Mouse (Mus musculus) Patski (cell line): ENCODE results near the gene Hmga1. TPM values are rescaled to one million over a fixed set of nuclear protein-coding genes. Genes with fewer than 3 reads are reported as not detected.
A peak's percentile ranks its signal among the peaks of the same experiment; 100 is the strongest.

Source experiments
- ATAC-seq: fragments of 100-300 bp; one replicate; pipeline ENCODE4 v1.8.0; 2021
- CTCF ChIA-PET: fragments of 350-600 bp; sonication (Branson Sonifier 250); formaldehyde crosslinking; loops from one replicate; lab custom pipeline; 2022; ENCODE audit warnings: inconsistent platforms; lab: Charles Lee
- POLR2A ChIA-PET: fragments of 350-600 bp; sonication (Branson Sonifier 250); formaldehyde crosslinking; loops from one replicate; lab custom pipeline; 2022; ENCODE audit warnings: antibody characterized with exemption, inconsistent platforms; lab: Charles Lee
- DNase-seq: peaks from one replicate; pipeline ENCODE4 v3.0.0-alpha.2; 2011; ENCODE audit warnings: low read depth, low spot score
- H3K27me3 ChIP-seq: fragments of 371-371 bp; one replicate; pipeline ENCODE4 v1.5.1; 2021
- CTCF ChIP-seq: fragments of 100-300 bp; IDR thresholded peaks from one replicate; pipeline ENCODE4 v1.5.1; 2021
- in situ Hi-C: fragments of 300-500 bp; cut with MboI; formaldehyde crosslinking; loops from 3 replicates; pipeline ENCODE4 v1.11.1; 2018; ENCODE audit warnings: low pct_unique_long_range_greater_than_20kb, mixed read lengths
- polyA plus RNA-seq: library from polyadenylated mRNA; unstranded; gene quantifications from one replicate; pipeline ENCODE4 v1.2.3, GENCODE M21; 2021

Hmga1 gene
- polyA plus RNA-seq, 1 experiment from 2014 or later: 32.2 TPM

DNA sequence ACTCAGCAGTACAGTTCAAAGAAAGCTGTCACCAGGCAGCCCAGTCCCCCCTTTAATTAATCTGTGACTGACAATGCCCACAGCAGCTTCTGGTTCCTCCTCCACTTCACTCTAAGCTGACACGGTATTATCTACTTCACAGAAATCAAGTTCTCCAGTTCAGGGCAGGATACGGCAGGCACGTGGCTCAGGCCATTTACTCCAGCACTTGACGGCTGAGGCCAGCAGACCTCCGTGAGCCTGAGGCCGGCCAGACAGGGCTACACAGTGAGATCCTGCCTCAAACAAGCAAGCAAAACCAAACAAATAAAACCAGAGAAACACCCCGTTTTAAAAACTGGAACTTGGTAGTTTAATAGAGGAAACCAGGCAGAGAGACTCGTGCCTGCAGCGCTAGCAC, 30.4 kb downstream of the Hmga1 start:
- POLR2A ChIA-PET: no interaction called here
- DNase-seq: no peak
- no peak for TF ChIP-seq CTCF
- in situ Hi-C loops: no loop called here
- no peak for ATAC-seq
- no peaks in the 10 kb centered on the region for H3K27me3 ChIP-seq
- CTCF ChIA-PET: no interaction called here

DNA sequence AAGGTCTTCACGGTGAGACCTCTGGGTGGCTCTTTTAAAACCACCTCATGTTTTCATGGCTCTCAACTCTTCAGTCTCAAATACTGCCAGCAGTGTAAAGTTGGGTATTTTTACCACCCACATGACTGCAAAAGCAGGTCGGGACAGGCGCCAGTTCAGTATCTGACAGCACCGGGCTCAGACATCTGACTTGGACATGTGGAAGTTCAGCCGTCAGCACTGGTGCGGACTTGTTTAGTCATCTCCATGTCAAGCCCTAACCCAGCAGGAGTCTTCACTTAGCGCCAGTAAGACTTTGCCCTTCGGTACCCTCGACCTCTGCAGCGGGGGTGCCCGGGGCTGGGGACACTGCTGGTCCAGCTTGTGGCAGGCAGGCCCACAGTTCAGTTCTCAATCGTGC, 31.0 kb downstream of the Hmga1 start:
- no peak for TF ChIP-seq CTCF
- POLR2A ChIA-PET: no interaction called here
- no peaks in the 10 kb centered on the region for H3K27me3 ChIP-seq
- in situ Hi-C loops: no loop called here
- CTCF ChIA-PET: no interaction called here
- DNase-seq: no peak
- ATAC-seq: no peak

DNA sequence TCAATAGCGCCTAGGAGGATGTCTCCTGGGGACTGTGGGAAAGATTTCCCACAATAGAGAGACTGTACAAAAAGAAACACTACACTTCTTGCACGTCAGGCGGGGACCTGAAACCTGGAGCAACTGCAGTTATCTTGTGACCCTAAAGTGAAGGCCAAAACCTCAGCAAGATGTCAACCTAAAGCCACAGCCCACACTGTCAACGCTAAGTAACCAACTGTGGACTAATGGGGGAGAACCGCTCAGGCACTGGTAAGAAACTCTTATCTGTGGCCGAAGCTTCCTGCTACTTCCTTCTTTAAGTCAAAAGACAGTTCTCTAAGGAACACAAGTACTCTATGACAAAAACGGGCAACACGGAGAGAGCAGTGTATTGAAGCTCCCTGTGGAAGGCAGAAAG, 31.9 kb downstream of the Hmga1 start:
- POLR2A ChIA-PET: no interaction called here
- CTCF ChIA-PET: no interaction called here
- H3K27me3 ChIP-seq: no peaks in the 10 kb centered on the region
- DNase-seq (no peak), ATAC-seq (no peak)
- no peak for TF ChIP-seq CTCF
- in situ Hi-C loops: no loop called here

DNA sequence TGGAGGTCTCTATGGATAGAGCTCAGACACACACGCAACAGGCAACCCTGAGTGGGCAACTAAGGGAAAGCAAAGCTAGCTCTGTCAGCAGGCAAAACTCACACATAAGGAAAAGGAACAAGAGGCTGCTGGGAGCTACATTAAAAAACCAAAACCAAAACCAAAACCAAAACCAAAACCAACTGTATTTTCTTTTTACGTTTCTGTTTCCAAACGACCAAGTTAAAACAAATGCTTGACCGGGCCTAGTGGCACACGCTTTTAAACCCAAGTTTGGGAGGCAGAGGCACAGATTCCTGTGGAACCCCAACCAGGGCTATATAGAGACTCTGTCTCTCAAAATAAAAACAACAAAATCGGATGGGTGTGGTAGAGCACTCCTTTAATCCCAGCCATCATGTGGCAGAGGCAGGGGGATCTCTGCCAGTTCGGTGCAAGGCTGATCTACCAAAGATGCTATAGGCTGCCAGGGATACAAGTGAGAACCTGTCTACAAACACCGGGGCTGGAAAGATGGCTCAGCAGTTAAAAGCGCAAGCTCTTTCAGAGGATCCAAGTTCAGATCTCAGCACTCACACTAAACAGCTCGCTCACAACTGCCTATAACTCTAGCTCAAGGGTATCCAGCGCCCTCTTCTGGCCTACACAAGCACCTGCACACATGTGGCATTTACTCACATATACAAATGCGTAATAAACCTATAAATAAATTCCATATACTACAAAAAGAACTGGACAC, 35.7 kb downstream of the Hmga1 start:
- ChIA-PET CTCF (interaction anchor here (1.1 kb wide), 1 partner anchor 15 kb away, joined by 3 read pairs; no protein-coding TSS in a partner anchor), POLR2A (interaction anchor here (1.0 kb wide), 1 partner anchor 13 kb away, joined by 3 read pairs; no protein-coding TSS in a partner anchor)
- ATAC-seq: no peak
- TF ChIP-seq CTCF: no peak
- no peak for DNase-seq
- no peaks in the 10 kb centered on the region for H3K27me3 ChIP-seq
- in situ Hi-C loops: no loop called here

DNA sequence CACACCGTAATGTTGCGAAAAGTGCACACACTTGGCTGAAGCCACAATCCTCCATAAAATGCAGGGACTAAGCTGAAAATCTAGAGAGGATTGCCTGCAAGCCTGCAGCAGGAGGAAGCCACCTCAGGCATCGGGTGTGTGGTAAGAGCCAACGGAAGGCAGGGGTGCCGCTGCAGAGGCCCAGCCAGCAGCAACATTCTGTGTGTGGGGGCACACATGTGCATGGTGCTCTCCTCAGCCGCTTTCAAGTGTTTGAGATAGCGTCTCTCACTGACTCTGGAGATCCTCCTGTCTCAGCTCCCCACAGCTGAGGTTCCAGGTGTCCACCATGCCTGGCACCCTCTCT, 36.2 kb downstream of the Hmga1 start:
- ChIA-PET POLR2A (interaction anchor here (1.0 kb wide), 1 partner anchor 14 kb away, joined by 3 read pairs; no protein-coding TSS in a partner anchor), CTCF (interaction anchor here (0.8 to 1.1 kb wide), 2 partner anchors 15 to 31 kb away, joined by 3 to 4 read pairs; partner anchors contain the start of gene Nudt3)
- DNase-seq (no peak), ATAC-seq (no peak)
- H3K27me3 ChIP-seq: no peaks in the 10 kb centered on the region
- in situ Hi-C loops: no loop called here
- no peak for TF ChIP-seq CTCF

DNA sequence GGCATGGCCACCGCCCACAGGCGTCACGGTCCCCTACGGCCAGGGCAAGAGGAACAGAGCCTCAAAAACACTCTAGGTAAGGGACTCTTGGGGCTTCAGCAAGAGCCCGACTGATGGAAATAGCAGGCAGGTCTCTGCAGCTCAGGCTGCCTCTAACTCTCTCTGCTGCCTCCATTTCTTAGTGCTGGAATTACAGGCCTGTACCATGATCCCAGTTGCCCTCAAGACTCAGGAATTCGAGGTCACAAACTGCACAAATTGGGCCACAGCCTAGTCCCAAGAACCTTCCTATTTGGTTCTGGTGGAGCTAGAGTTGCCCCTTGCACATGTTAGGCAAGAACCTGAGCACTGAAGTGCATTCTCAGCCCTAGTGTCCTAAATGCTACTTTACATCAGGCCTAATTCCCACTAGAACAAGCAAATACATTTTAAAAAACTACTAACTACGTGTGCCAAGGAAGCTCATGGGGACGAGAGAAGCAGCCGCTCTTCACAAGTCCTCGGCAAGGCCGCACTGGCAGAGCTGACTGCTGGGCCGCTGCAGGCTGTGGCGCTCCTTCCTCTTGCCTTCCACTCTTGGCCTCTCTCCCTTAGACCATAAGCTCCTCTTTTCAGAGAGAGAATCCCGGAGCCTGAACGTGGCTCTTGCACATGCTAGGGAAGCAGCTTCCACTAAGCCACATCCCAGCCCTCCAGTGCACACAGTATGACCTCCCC, 39.5 kb downstream of the Hmga1 start:
- ATAC-seq: no peak
- TF ChIP-seq CTCF: no peak
- no peaks in the 10 kb centered on the region for H3K27me3 ChIP-seq
- ChIA-PET CTCF (interaction anchor here (1.0 kb wide), 1 partner anchor 19 kb away, joined by 3 read pairs; no protein-coding TSS in a partner anchor), POLR2A (no interaction called here)
- no peak for DNase-seq
- in situ Hi-C loops: no loop called here

DNA sequence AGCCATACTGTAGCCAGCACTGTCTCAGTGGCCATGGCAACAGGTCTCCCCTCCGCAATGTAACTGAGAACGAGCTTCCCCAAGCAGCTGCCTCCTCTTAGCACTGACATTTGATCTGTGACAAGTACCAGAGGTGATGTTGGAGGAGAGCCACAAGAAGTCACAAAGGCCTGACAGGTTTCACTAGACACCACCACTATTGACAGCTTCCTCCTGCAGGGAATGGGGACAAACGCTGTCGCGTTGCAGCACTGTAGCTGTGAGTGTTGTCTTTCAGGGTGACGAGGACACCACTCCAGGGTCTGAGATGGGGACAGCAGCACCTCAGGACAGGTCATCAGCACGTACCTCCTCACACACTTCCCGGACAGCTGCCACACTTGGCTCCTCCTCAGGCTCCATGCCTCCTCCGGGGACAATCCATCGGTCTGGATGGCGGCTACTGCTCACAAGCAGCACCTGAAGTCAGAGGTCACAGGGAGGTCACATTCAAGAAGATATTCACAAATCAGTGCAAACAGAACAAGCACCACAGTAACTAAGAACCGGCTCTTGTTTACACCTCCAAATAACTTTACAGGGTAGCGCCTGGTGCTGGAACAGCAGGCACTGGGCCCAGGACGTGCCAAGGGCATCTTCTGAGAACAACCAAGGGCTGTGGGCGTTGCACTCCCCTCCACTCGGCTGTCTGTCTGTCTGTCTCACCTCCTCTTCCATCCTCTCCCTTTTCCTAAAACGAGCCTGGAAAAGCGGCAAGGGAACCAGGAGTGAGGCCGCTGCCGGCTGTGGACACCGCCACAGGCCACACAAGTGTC, 40.3 kb downstream of the Hmga1 start:
- ATAC-seq (no peak), DNase-seq (no peak)
- no peak for TF ChIP-seq CTCF
- ChIA-PET CTCF (interaction anchor here (1.0 kb wide), 1 partner anchor 20 kb away, joined by 3 read pairs; no protein-coding TSS in a partner anchor), POLR2A (no interaction called here)
- in situ Hi-C loops: no loop called here
- no peaks in the 10 kb centered on the region for H3K27me3 ChIP-seq

DNA sequence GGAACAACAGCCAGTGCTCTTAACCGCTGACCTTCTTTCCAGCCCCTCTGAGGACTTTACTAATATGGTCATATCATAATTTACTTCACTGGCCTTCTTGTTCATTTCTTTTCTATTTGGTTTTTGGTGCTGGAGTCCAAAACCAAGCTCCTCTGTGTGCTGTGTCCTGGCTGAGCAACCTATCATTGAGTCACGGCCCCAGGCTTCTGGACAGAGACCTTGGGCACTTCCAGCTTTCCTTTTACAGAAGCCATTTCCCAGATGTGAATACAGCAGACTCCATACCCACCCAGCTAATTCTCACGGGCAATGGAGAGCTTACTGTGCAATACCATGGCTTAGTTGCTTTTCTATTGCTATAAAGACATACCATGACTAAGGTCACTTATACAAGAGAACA, 44.0 kb downstream of the Hmga1 start:
- in situ Hi-C loops: no loop called here
- no peak for ATAC-seq
- no peak for TF ChIP-seq CTCF
- H3K27me3 ChIP-seq: no peaks in the 10 kb centered on the region
- POLR2A ChIA-PET: no interaction called here
- no peak for DNase-seq
- CTCF ChIA-PET: interaction anchor here (1.2 kb wide), 1 partner anchor 10 kb away, joined by 4 read pairs; no protein-coding TSS in a partner anchor

DNA sequence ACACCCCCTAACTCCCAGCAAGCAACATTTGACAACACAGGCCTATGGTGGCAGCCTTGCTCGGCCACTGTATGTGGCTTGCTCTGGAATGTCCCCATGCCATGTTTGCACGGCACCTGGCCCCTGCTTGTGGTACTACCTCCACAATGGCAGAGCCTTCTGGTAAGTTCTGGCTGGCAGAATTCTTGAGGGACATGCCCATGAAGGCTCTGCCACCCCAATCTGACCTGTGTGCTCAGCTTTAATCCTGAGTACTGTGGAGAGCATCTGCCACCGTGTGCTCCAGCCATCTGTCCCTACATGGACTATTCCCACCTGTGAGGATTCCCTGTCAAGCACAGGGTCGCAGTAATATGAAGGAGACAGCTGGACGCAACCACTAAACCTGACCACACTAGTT, 44.6 kb downstream of the Hmga1 start:
- CTCF ChIA-PET: no interaction called here
- no peaks in the 10 kb centered on the region for H3K27me3 ChIP-seq
- in situ Hi-C loops: no loop called here

DNA sequence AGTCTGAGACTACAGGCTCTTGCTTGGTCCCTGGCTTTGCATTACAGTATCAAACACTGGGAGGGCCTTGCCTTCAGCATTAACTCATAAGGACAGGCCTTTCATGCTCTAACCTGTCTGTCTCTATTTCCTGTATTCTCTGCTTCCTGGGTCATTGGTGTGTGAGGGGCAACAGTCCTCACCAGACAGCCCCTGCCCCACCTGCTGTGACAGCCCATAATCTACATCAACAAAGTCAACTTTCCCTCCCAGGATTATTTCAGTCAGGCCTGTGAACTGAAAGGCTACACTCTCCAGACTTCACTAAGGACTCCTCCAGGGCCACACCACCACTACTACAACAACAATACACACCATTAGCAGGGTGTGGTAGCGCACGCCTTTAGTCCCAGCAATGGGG, 46.7 kb downstream of the Hmga1 start:
- no peak for TF ChIP-seq CTCF
- no peaks in the 10 kb centered on the region for H3K27me3 ChIP-seq
- ChIA-PET CTCF (no interaction called here), POLR2A (no interaction called here)
- no peak for DNase-seq
- no peak for ATAC-seq
- in situ Hi-C loops: no loop called here

More for the DNA sequence above, 44.6 kb downstream of the Hmga1 start:
- peak; percentile 39 for ATAC-seq
- no peak for TF ChIP-seq CTCF
- POLR2A ChIA-PET: no interaction called here
- no peak for DNase-seq
